Mouse (Mus musculus): ENCODE data around the gene Olfr553.

DNA sequence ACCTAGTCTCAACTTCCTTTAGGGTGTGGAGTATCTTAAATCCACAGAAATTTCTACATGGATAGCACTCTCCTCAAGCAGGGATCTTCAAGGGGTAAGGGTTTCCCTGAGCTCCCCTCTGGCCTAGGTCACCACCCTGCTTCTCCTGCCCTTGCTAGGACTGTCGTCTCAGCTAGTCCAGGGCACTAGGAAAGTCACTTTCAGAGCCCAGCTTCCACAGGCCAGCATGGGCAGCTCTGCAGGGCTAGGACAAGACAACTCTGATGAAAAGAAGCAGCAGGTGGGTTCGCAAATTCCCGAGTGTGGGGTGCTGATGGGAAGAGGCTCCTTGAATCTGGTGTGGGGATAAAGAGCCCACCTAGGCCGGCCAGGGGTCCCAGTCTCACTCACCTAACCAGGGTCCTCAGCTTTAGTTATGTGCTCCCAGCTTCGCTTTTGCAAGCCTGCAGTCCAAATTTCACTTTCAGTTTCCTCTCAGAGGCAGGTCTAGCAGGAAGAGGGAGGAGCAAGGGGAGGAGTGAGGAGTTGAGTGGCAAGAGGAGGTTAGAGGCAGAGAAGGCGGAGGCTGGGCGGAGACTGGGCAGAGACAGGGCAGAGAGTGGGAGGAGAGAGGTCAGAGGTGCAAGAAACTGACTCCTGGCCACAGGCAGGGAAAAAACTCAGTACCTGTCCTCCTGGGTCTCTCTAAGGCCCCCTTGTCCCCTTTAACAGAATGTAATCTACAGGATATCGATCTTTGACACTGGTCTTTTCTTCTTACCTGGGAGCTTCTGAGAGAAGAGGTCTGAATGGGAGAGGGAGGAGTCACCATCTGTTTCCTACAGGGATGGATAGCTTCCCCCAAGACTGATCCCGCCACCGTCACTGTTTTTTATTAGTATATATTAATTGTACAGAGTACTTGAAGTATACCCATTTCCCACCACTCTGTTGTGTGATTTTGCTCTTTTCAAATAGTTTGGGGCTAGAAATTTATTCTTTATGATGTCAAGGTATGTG is 52.7 kb downstream of the Olfr553 start, which contains the start of gene Trim21:
- TF ChIP-seq TAL1 (conservative IDR thresholded peaks at IDR 0.05; ENCODE audit: low read depth, low read length): no peak
- no peak for TF ChIP-seq CTCF (IDR thresholded peaks at IDR 0.05; ENCODE audit: low read depth, low read length)
- TF ChIP-seq POLR2AphosphoS5 (IDR thresholded peaks at IDR 0.05; ENCODE audit: insufficient replicate concordance, low read depth, low read length): no peak
- TF ChIP-seq GATA1 (IDR thresholded peaks at IDR 0.05; ENCODE audit: borderline replicate concordance, low read length): no peak
- TF ChIP-seq GATA2 (IDR thresholded peaks at IDR 0.05; ENCODE audit: borderline replicate concordance, low read depth, low read length): no peak
